ENCODE assay signal across 25 mouse cellular contexts in the genomic region with DNA sequence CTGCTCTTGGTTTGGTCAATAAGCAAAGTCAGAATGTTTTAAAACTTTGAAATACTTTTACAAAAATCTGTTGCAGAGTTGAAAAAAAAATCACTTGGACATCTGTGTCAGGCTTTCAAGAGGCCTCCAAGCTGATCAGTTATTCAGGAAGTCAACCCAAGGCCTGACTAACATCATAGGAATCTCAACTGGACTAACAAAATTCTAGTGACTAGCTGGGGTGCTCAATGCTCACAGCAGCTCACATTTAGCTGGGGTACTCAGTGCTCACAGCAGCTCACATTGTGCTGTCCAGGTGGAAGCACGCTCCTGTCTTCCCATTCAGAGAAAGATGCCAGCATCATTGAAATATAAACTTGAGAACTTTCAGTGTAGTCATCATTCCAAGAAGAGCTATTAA. TPM values are rescaled to one million over a fixed set of nuclear protein-coding genes. Genes with fewer than 3 reads are reported as not detected.
DNase-seq lines count a peak whose midpoint lies in the region; ATAC-seq lines count a peak whose summit lies in the region.
"Had no signal": no experiment of that assay in that cellular context is flagged by ENCODE, and none has a peak within 500 bp of the region (broad histone marks: within the 10 kb centered on the region; RNA-seq: fewer than 3 reads in every experiment).

No protein-coding gene starts in this region.

- no peak overlapping the region for H3K4me3 ChIP-seq in heart, embryonic 11.5 days (ENCODE audit: low read depth, low read length)
- H3K4me3 ChIP-seq: embryonic facial prominence, embryonic 13.5 days; embryonic facial prominence, embryonic 15.5 days; erythroblast, embryonic 14.5 days; forebrain, embryonic 10.5 days; forebrain, embryonic 12.5 days had no signal

- ATAC-seq in CD4-positive, CD25-positive, alpha-beta regulatory T cell, adult 4 months = no peak
- no peak for ATAC-seq in heart, embryonic 11.5 days (replicated peaks; ENCODE audit: insufficient number of reproducible peaks, low FRiP score, low TSS enrichment)
- ATAC-seq: forebrain, embryonic 14.5 days; forebrain, embryonic 16.5 days had no signal

- no peaks in the 10 kb centered on the region for H3K4me1 ChIP-seq in heart, embryonic 11.5 days (ENCODE audit: control insufficient read depth, insufficient read depth, low read length)
- H3K4me1 ChIP-seq: embryonic facial prominence, embryonic 15.5 days; forebrain, embryonic 12.5 days had no signal

- H3K9ac ChIP-seq in heart, embryonic 11.5 days (ENCODE audit: low read depth, low read length) = no peak overlapping the region
- H3K9ac ChIP-seq: embryonic facial prominence, embryonic 13.5 days; embryonic facial prominence, embryonic 15.5 days; forebrain, embryonic 12.5 days had no signal

- H3K27ac ChIP-seq in heart, embryonic 11.5 days (ENCODE audit: low read depth, low read length) = no peak overlapping the region
- H3K27ac ChIP-seq: embryonic facial prominence, embryonic 13.5 days; embryonic facial prominence, embryonic 15.5 days; forebrain, embryonic 10.5 days; forebrain, embryonic 12.5 days had no signal

- no peaks in the 10 kb centered on the region for H3K9me3 ChIP-seq in heart, embryonic 11.5 days (replicated peaks; ENCODE audit: control insufficient read depth, low read length)
- H3K9me3 ChIP-seq: embryonic facial prominence, embryonic 13.5 days; embryonic facial prominence, embryonic 15.5 days; forebrain, embryonic 10.5 days; forebrain, embryonic 12.5 days; G1E had no signal

- H3K4me2 ChIP-seq in heart, embryonic 11.5 days = no peak overlapping the region
- H3K4me2 ChIP-seq: embryonic facial prominence, embryonic 13.5 days; embryonic facial prominence, embryonic 15.5 days; forebrain, embryonic 12.5 days had no signal

- WGBS in heart, embryonic 11.5 days (ENCODE audit: insufficient replicate concordance) = 77% methylated on average over 1 of the region's 1 CpGs

- peak; percentile 6 for DNase-seq in CD4-positive, CD25-positive, alpha-beta regulatory T cell, adult 2 months (ENCODE audit: low read depth, low spot score)
- DNase-seq in heart, adult 11 months = peak; percentile 77
- DNase-seq in 3T3-L1 (ENCODE audit: low read depth, low spot score) = peak; percentile 52
- peak; percentile 34 for DNase-seq in Muller cell, postnatal 12 days (ENCODE audit: inconsistent ontology term)
- no peak for DNase-seq in retina, embryonic 14.5 days (ENCODE audit: low spot score)
- DNase-seq: adrenal gland, adult 2 months; adrenal gland, postnatal 10 days; adrenal gland, postnatal 25 days; cerebellum, adult 11 months; cerebellum, adult 18-20 months; cerebellum, adult 8-10 months; cerebellum, adult 9-11 months; cerebellum, postnatal 14 days; cerebellum, postnatal 36 days; embryo, embryonic 11 days had no signal

- no peaks in the 10 kb centered on the region for H3K27me3 ChIP-seq in heart, embryonic 11.5 days (ENCODE audit: control insufficient read depth, insufficient read depth, low read length)
- H3K27me3 ChIP-seq: embryonic facial prominence, embryonic 13.5 days; embryonic facial prominence, embryonic 15.5 days; forebrain, embryonic 12.5 days had no signal

- H3K36me3 ChIP-seq in heart, embryonic 11.5 days (ENCODE audit: control insufficient read depth, insufficient read depth, low read length) = no peaks in the 10 kb centered on the region
- H3K36me3 ChIP-seq: embryonic facial prominence, embryonic 13.5 days; embryonic facial prominence, embryonic 15.5 days; forebrain, embryonic 10.5 days; forebrain, embryonic 12.5 days; G1E had no signal

RNA-seq across cellular contexts. Expression of gene Cd28, which starts 45.9 kb away (rescaled TPM):
- polyA plus RNA-seq in CD4-positive, CD25-positive, alpha-beta regulatory T cell, adult 4 months (2017; shearing (Covaris generic)) = 100 to 1,000 TPM; 276 to 286 TPM
- polyA plus RNA-seq in heart, embryonic 11.5 days (2014; fragmentation: Nextera tagmentation; extraction: Ambion mirVana) = 0.07 TPM in 1 of 2 replicates, not detected in the other
- polyA plus RNA-seq: G1E had no signal

Comparison
In these comparisons a context has a peak if more than half of its experiments do, and no peak if none do; other contexts are left out.
1. RNA of gene Cd28, which starts 45.9 kb away (polyA plus RNA-seq): 276 to 286 TPM in CD4-positive, CD25-positive, alpha-beta regulatory T cell, adult 4 months; 0.07 TPM in heart, embryonic 11.5 days; every median in the first group is over 100 times any median in the second.